Mouse (Mus musculus): ENCODE results near the gene Mylip. TPM values are rescaled to one million over a fixed set of nuclear protein-coding genes. Genes with fewer than 3 reads are reported as not detected.

Mylip gene
- polyA plus RNA-seq, 2 experiments = 10.9 to 29.6 TPM

GRCm38 (mm10) chr13:45371673-45372072 is 17.9 kb upstream of the Mylip start:
- 0 out of 2 replicates have a peak, but pooled peaks cover 3% of the 10 kb centered on the region for H3K4me1 ChIP-seq (ENCODE audit: control insufficient read depth, insufficient read depth, low read length)
- ATAC-seq (ENCODE audit: low FRiP score, low read depth) (no peak), DNase-seq (ENCODE audit: low spot score) (no peak)
- H3K4me2 ChIP-seq (replicated peaks; ENCODE audit: low read depth, low read length, severe bottlenecking) = no peak overlapping the region
- H3K4me3 ChIP-seq (replicated peaks; ENCODE audit: low read length) = no peak overlapping the region
- no peak overlapping the region for H3K27ac ChIP-seq (replicated peaks; ENCODE audit: low read depth, low read length)
- 87% methylated on average over 2 of the region's 2 CpGs for WGBS
- H3K36me3 ChIP-seq (ENCODE audit: control insufficient read depth, insufficient read depth, low read length) = no peaks in the 10 kb centered on the region
- no peak for TF ChIP-seq POLR2A (IDR thresholded peaks at IDR 0.05; ENCODE audit: borderline replicate concordance, extremely low read depth, insufficient read depth, insufficient read length)
- no peaks in the 10 kb centered on the region for H3K27me3 ChIP-seq (ENCODE audit: control insufficient read depth, insufficient read depth, low read length)
- H3K9ac ChIP-seq (ENCODE audit: low read depth, low read length, severe bottlenecking) = no peak overlapping the region
- H3K9me3 ChIP-seq (ENCODE audit: control insufficient read depth, low read length) = no peaks in the 10 kb centered on the region

- no peaks in the 10 kb centered on the region for H3K27me3 ChIP-seq (ENCODE audit: control insufficient read depth, insufficient read depth, low read length)
- 98% methylated on average over 2 of the region's 2 CpGs for WGBS
- no peak overlapping the region for H3K27ac ChIP-seq (replicated peaks; ENCODE audit: low read depth, low read length)
- ATAC-seq (ENCODE audit: low FRiP score, low read depth) (no peak), DNase-seq (ENCODE audit: low spot score) (no peak)
- no peaks in the 10 kb centered on the region for H3K36me3 ChIP-seq (ENCODE audit: control insufficient read depth, insufficient read depth, low read length)
- no peak overlapping the region for H3K4me3 ChIP-seq (replicated peaks; ENCODE audit: low read length)
- 0 out of 2 replicates have a peak, but pooled peaks cover 3% of the 10 kb centered on the region for H3K4me1 ChIP-seq (ENCODE audit: control insufficient read depth, insufficient read depth, low read length)
- H3K4me2 ChIP-seq (replicated peaks; ENCODE audit: low read depth, low read length, severe bottlenecking) = no peak overlapping the region
- no peak overlapping the region for H3K9ac ChIP-seq (ENCODE audit: low read depth, low read length, severe bottlenecking)
- no peak for TF ChIP-seq POLR2A (IDR thresholded peaks at IDR 0.05; ENCODE audit: borderline replicate concordance, extremely low read depth, insufficient read depth, insufficient read length)
- no peaks in the 10 kb centered on the region for H3K9me3 ChIP-seq (ENCODE audit: control insufficient read depth, low read length)
These were observed 17.1 kb upstream of the Mylip start for GRCm38 (mm10) chr13:45372456-45372855.

- H3K27me3 ChIP-seq (ENCODE audit: control insufficient read depth, insufficient read depth, low read length) = no peaks in the 10 kb centered on the region
- H3K36me3 ChIP-seq (ENCODE audit: control insufficient read depth, insufficient read depth, low read length) = no peaks in the 10 kb centered on the region
- 0 out of 2 replicates have a peak, but pooled peaks cover 3% of the 10 kb centered on the region for H3K4me1 ChIP-seq (ENCODE audit: control insufficient read depth, insufficient read depth, low read length)
- no peak for ATAC-seq (ENCODE audit: low FRiP score, low read depth)
- no peak overlapping the region for H3K27ac ChIP-seq (replicated peaks; ENCODE audit: low read depth, low read length)
- H3K9ac ChIP-seq (ENCODE audit: low read depth, low read length, severe bottlenecking) = no peak overlapping the region
- TF ChIP-seq POLR2A (IDR thresholded peaks at IDR 0.05; ENCODE audit: borderline replicate concordance, extremely low read depth, insufficient read depth, insufficient read length) = no peak
- DNase-seq (ENCODE audit: low spot score) = no peak
- H3K4me3 ChIP-seq (replicated peaks; ENCODE audit: low read length) = no peak overlapping the region
- WGBS = 26% methylated on average over 6 of the region's 6 CpGs
- H3K4me2 ChIP-seq (replicated peaks; ENCODE audit: low read depth, low read length, severe bottlenecking) = no peak overlapping the region
- no peaks in the 10 kb centered on the region for H3K9me3 ChIP-seq (ENCODE audit: control insufficient read depth, low read length)
These were observed 14.7 kb upstream of the Mylip start for GRCm38 (mm10) chr13:45374846-45375245.

- Histone ChIP-seq H3K4me1 (ENCODE audit: control insufficient read depth, insufficient read depth, low read length) (no peaks in the 10 kb centered on the region), H3K4me3 (replicated peaks; ENCODE audit: low read length) (no peak overlapping the region), H3K9ac (ENCODE audit: low read depth, low read length, severe bottlenecking) (no peak overlapping the region), H3K27ac (replicated peaks; ENCODE audit: low read depth, low read length) (no peak overlapping the region), H3K27me3 (ENCODE audit: control insufficient read depth, insufficient read depth, low read length) (no peaks in the 10 kb centered on the region), H3K4me2 (replicated peaks; ENCODE audit: low read depth, low read length, severe bottlenecking) (no peak overlapping the region), H3K9me3 (ENCODE audit: control insufficient read depth, low read length) (no peaks in the 10 kb centered on the region), H3K36me3 (ENCODE audit: control insufficient read depth, insufficient read depth, low read length) (no peaks in the 10 kb centered on the region)
- no peak for ATAC-seq (ENCODE audit: low FRiP score, low read depth)
- TF ChIP-seq POLR2A (IDR thresholded peaks at IDR 0.05; ENCODE audit: borderline replicate concordance, extremely low read depth, insufficient read depth, insufficient read length) = no peak
- 68% methylated on average over 7 of the region's 7 CpGs for WGBS
- no peak for DNase-seq (ENCODE audit: low spot score)
These were observed 7.3 kb upstream of the Mylip start for GRCm38 (mm10) chr13:45382208-45382607.

GRCm38 (mm10) chr13:45384636-45385035 is 4.9 kb upstream of the Mylip start:
- TF ChIP-seq POLR2A (IDR thresholded peaks at IDR 0.05; ENCODE audit: borderline replicate concordance, extremely low read depth, insufficient read depth, insufficient read length) = no peak

GRCm38 (mm10) chr13:45385521-45385920 is 4.0 kb upstream of the Mylip start:
- no peak for ATAC-seq (ENCODE audit: low FRiP score, low read depth)
- 91% methylated on average over 6 of the region's 6 CpGs for WGBS
- Histone ChIP-seq H3K9me3 (ENCODE audit: control insufficient read depth, low read length) (no peaks in the 10 kb centered on the region), H3K27me3 (ENCODE audit: control insufficient read depth, insufficient read depth, low read length) (no peaks in the 10 kb centered on the region), H3K4me2 (replicated peaks; ENCODE audit: low read depth, low read length, severe bottlenecking) (no peak overlapping the region), H3K36me3 (ENCODE audit: control insufficient read depth, insufficient read depth, low read length) (no peaks in the 10 kb centered on the region), H3K4me1 (ENCODE audit: control insufficient read depth, insufficient read depth, low read length) (no peaks in the 10 kb centered on the region), H3K9ac (ENCODE audit: low read depth, low read length, severe bottlenecking) (no peak overlapping the region), H3K27ac (replicated peaks; ENCODE audit: low read depth, low read length) (no peak overlapping the region), H3K4me3 (replicated peaks; ENCODE audit: low read length) (no peak overlapping the region)
- no peak for DNase-seq (ENCODE audit: low spot score)
- TF ChIP-seq POLR2A (IDR thresholded peaks at IDR 0.05; ENCODE audit: borderline replicate concordance, extremely low read depth, insufficient read depth, insufficient read length) = no peak

More at GRCm38 (mm10) chr13:45384636-45385035, 4.9 kb upstream of the Mylip start:
- H3K4me3 ChIP-seq (replicated peaks; ENCODE audit: low read length) = no peak overlapping the region
- DNase-seq (ENCODE audit: low spot score) (no peak), ATAC-seq (ENCODE audit: low FRiP score, low read depth) (no peak)
- no peaks in the 10 kb centered on the region for H3K36me3 ChIP-seq (ENCODE audit: control insufficient read depth, insufficient read depth, low read length)
- no peaks in the 10 kb centered on the region for H3K27me3 ChIP-seq (ENCODE audit: control insufficient read depth, insufficient read depth, low read length)
- no peak overlapping the region for H3K9ac ChIP-seq (ENCODE audit: low read depth, low read length, severe bottlenecking)
- H3K4me1 ChIP-seq (ENCODE audit: control insufficient read depth, insufficient read depth, low read length) = no peaks in the 10 kb centered on the region
- no peak overlapping the region for H3K4me2 ChIP-seq (replicated peaks; ENCODE audit: low read depth, low read length, severe bottlenecking)
- no peaks in the 10 kb centered on the region for H3K9me3 ChIP-seq (ENCODE audit: control insufficient read depth, low read length)
- H3K27ac ChIP-seq (replicated peaks; ENCODE audit: low read depth, low read length) = no peak overlapping the region
- 93% methylated on average over 2 of the region's 2 CpGs for WGBS

All from limb, embryonic 14.5 days (tissue).